Mouse (Mus musculus): ENCODE data around the gene Aox4.

Aox4 gene

GRCm38 (mm10) chr1:58210203-58210602 lies at the start of gene Aox4:
Gene Aox4 (plus strand): TSS chr1:58210397.
- DNase-seq (ENCODE audit: low spot score), result no peak

GRCm38 (mm10) chr1:58169893-58170292 lies 40.3 kb upstream of the Aox4 start:
- DNase-seq (ENCODE audit: low spot score), result no peak

- DNase-seq (ENCODE audit: low spot score), result no peak
Measured at GRCm38 (mm10) chr1:58188514-58189175, 21.6 kb upstream of the Aox4 start.

GRCm38 (mm10) chr1:58194317-58194716 lies 15.9 kb upstream of the Aox4 start:
- DNase-seq (ENCODE audit: low spot score), result no peak

GRCm38 (mm10) chr1:58194988-58195387 lies 15.2 kb upstream of the Aox4 start:
- DNase-seq (ENCODE audit: low spot score), result no peak

- no peak for DNase-seq (ENCODE audit: low spot score)
Measured at GRCm38 (mm10) chr1:58195541-58195940, 14.7 kb upstream of the Aox4 start.

GRCm38 (mm10) chr1:58197023-58197422 lies 13.2 kb upstream of the Aox4 start:
- no peak for DNase-seq (ENCODE audit: low spot score)

- no peak for DNase-seq (ENCODE audit: low spot score)
Measured at GRCm38 (mm10) chr1:58198386-58198785, 11.8 kb upstream of the Aox4 start.

- no peak for DNase-seq (ENCODE audit: low spot score)
Measured at GRCm38 (mm10) chr1:58212805-58213204, 2.6 kb downstream of the Aox4 start.

- peak; percentile 42 for DNase-seq (ENCODE audit: low spot score)
Measured at GRCm38 (mm10) chr1:58213838-58214237, 3.6 kb downstream of the Aox4 start.

GRCm38 (mm10) chr1:58215353-58215752 lies 5.2 kb downstream of the Aox4 start:
- DNase-seq (ENCODE audit: low spot score), result no peak

- DNase-seq (ENCODE audit: low spot score), result no peak
Measured at GRCm38 (mm10) chr1:58215956-58216532, 5.8 kb downstream of the Aox4 start.

GRCm38 (mm10) chr1:58221070-58221469 lies 10.9 kb downstream of the Aox4 start:
- DNase-seq (ENCODE audit: low spot score), result no peak

GRCm38 (mm10) chr1:58221879-58222278 lies 11.7 kb downstream of the Aox4 start:
- DNase-seq (ENCODE audit: low spot score), result no peak

- no peak for DNase-seq (ENCODE audit: low spot score)
Measured at GRCm38 (mm10) chr1:58228086-58228485, 17.9 kb downstream of the Aox4 start.

- DNase-seq (ENCODE audit: low spot score), result no peak
Measured at GRCm38 (mm10) chr1:58228916-58229315, 18.7 kb downstream of the Aox4 start.

- DNase-seq (ENCODE audit: low spot score), result no peak
Measured at GRCm38 (mm10) chr1:58229774-58230173, 19.6 kb downstream of the Aox4 start.

GRCm38 (mm10) chr1:58230542-58230941 lies 20.3 kb downstream of the Aox4 start:
- peak; percentile 26 for DNase-seq (ENCODE audit: low spot score)

GRCm38 (mm10) chr1:58235405-58235804 lies 25.2 kb downstream of the Aox4 start:
- DNase-seq (ENCODE audit: low spot score), result no peak

GRCm38 (mm10) chr1:58237527-58238299 lies 27.5 kb downstream of the Aox4 start:
- no peak for DNase-seq (ENCODE audit: low spot score)

GRCm38 (mm10) chr1:58238440-58238839 lies 28.2 kb downstream of the Aox4 start:
- no peak for DNase-seq (ENCODE audit: low spot score)

GRCm38 (mm10) chr1:58238961-58239360 lies 28.8 kb downstream of the Aox4 start:
- no peak for DNase-seq (ENCODE audit: low spot score)

- no peak for DNase-seq (ENCODE audit: low spot score)
Measured at GRCm38 (mm10) chr1:58240347-58240746, 30.1 kb downstream of the Aox4 start.
